Mouse (Mus musculus): ENCODE results near the gene Elf2. TPM values are rescaled to one million over a fixed set of nuclear protein-coding genes. Genes with fewer than 3 reads are reported as not detected.
"Not testable (repeated sequence)": the region's sequence is repeated elsewhere in the genome, so short reads cannot be mapped to it uniquely, and the experiment has no call there.

The Elf2 gene
- total RNA-seq, 2 experiments from 2014 or later: 25.5 to 26.1 TPM

DNA sequence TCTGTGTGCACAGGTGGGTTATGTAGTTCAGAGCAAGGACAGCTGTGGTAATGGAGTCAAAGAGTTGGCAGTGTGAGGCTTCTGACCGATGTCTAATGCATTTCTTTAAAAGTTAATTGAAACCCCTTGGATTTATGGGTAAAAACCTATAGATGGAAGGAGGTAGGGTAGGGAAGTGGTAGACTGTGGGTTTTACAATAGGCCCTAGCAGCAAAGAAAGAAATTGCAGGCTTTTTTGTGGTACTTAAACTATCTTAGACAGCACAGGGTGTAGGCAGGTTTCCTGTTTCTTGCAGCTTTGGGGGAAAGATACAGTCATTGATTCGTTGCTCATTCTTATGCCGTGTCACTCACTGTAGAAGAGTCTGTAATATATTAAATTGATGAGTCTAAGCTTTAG lies 113.9 kb downstream of the Elf2 start:
- intact Hi-C loops (cut with DNase I): no loop called here
- no peak for DNase-seq (ENCODE audit: low spot score in 2 of 2)

DNA sequence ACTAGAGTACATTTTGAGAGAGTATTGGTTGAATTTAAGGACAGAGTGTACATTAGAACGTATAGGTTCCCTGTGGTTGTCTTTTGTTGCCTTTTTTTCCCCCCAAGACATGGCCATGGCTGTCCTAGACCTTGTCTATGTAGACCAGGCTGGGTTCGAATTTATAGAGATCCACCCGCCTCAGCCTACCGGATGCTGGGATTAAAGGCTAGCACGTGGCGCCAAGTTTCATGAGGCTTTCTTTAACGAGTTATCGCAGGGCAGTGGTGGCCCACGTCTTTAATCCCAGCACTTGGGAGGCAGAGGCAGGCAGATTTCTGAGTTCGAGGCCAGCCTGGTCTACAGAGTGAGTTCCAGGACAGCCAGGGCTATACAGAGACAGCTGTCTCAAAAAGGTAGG lies 114.5 kb downstream of the Elf2 start:
- DNase-seq (ENCODE audit: low spot score in 2 of 2): no peak
- intact Hi-C loops (cut with DNase I): no loop called here

- intact Hi-C loops (cut with DNase I): no loop called here
- DNase-seq (ENCODE audit: low spot score in 2 of 2): no peak
Measured at GRCm38 (mm10) chr3:51225226-51225750, 115.2 kb downstream of the Elf2 start.

- intact Hi-C loops (cut with DNase I): no loop called here
- peak; percentile 88 to 90 for DNase-seq (ENCODE audit: low spot score in 2 of 2)
Measured at GRCm38 (mm10) chr3:51224363-51225225, 115.9 kb downstream of the Elf2 start, which contains the start of gene Noct. TSS of gene Noct (plus strand) at chr3:51224447.

DNA sequence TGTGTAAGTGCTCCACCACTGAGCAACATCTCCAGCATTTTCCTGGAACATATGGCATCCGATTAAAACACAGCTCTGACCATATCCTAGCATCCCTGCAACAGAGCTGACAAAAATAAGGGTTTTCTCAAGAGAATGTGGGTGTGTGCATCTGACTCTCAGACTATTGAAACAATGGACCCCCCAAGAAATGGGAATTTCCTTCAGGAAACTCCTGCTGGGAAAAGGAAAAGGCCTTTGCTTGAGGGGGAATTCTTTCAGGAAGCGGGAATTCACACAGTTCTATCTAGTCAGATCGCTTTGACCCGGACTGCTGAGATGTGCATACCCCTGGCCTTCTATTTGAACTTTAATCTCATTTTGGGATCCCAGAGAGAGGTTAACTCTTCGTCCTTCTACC lies 116.9 kb downstream of the Elf2 start:
- intact Hi-C loops (cut with DNase I): no loop called here
- DNase-seq (ENCODE audit: low spot score in 2 of 2): no peak

DNA sequence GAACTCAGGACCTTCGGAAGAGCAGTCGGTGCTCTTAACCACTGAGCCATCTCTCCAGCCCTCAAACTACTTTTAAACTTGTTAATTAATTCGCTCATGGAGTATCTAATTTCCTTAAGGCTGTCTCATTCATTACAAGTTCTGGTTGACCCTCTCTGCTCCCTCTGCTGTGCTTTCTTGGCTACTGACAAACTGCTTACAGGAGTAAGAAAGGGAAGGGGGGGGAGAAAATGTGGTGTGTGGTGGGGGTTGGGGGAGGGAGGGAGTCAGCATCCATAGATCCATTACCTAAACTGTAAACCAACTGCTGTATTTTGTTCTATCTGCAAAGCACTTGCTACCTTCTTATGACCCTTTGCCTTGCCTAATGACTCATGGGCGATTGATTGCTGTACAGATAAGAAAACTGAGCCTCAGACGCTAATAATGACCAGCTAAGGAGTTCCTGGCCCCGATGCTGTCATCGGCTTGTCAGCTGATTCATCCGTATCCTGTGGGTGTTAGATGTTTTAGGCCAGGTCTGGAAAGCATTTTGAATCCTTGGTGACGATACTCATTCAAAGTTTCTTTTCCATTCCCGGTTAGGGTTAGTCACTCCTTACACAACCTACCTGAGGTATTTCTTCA lies 117.5 kb downstream of the Elf2 start:
- no peak for DNase-seq (ENCODE audit: low spot score in 2 of 2)
- intact Hi-C loops (cut with DNase I): no loop called here

GRCm38 (mm10) chr3:51222302-51222701 lies 118.2 kb downstream of the Elf2 start:
- intact Hi-C loops (cut with DNase I): no loop called here
- no peak for DNase-seq (ENCODE audit: low spot score in 2 of 2)

DNA sequence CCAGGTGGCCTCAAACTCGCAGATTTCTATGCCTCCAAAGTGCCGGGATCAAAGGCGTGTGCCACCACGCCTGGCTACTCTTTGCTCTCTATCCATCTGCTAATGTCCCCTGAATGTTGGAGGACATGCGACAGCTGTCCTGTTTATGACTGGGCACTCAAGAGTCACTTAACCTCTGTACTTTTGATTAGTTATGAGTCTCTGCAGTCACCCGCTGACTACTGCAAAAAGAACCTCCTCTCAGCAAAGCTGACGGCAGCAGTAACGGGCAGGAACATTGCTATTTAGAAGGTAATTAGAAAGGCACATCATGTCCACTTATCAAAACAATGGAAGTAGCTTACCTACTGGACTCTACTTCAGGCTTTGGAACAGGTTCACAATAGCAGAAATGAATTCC lies 118.6 kb downstream of the Elf2 start:
- no peak for DNase-seq (ENCODE audit: low spot score in 2 of 2)
- intact Hi-C loops (cut with DNase I): no loop called here

DNA sequence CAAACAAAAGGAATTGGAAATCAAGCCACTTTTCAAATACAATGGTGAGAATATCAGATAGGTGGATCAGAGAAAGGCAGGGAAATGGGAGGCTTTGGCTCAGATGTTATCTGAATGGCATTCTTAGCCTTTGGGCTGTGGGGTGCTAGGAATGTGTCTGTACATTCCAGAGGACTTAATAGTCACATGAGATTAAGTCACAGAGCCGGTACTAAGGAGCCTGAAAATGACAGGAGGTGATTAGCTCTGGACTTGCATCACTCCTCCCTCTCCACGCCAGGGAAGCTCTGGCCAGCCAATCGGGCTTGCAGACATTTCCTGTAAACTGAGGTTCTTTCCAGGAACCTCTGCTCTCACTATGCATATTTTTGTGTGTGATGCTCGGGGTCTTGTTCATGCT lies 119.6 kb downstream of the Elf2 start:
- DNase-seq (ENCODE audit: low spot score in 2 of 2): no peak
- intact Hi-C loops (cut with DNase I): no loop called here

GRCm38 (mm10) chr3:51219213-51219612 lies 121.2 kb downstream of the Elf2 start:
- intact Hi-C loops (cut with DNase I): no loop called here
- no peak for DNase-seq (ENCODE audit: low spot score in 2 of 2)

GRCm38 (mm10) chr3:51218385-51218784 lies 122.1 kb downstream of the Elf2 start:
- DNase-seq (ENCODE audit: low spot score in 2 of 2); intact Hi-C loops (cut with DNase I): not testable (repeated sequence)

DNA sequence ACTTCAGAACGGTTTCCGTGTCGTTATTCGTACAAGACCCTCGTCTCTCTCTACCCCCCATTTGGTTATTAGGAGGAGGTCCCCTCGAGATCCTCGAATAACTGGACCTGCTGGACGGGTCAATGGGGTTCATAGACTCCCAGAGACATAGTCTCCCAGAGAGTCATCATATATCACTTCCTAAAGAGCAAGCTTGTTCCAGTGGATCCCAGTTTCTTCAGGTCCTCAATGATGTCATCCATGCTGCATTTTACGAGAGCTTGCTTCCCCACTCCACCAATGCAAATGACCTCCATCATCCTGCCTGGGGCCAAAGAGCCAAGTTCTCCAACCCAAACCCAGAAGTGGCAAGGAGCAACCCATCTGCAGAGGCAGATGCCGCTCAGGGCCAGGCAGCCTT lies 124.1 kb downstream of the Elf2 start:
- DNase-seq (ENCODE audit: low spot score in 2 of 2); intact Hi-C loops (cut with DNase I): not testable (repeated sequence)

DNA sequence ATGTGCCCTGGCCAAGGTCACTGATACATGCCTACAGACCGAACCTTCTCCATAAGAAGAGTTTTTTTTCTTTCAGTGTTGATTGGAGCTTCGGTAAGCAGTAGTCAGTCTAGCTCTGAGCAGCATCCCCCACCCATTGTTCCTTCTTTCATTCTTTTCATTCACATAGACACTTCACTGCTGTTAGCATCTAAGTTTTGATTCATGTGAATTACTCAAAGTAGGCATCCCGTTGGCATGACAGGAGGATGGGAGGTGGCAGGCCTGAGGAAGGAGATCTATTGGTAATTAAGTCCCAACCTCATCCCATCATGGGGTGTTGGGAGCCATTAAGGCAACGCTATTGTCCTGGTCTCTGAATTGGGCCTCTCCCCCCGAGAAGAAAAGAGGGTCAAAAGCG lies 124.8 kb downstream of the Elf2 start:
- no peak for DNase-seq (ENCODE audit: low spot score in 2 of 2)
- intact Hi-C loops (cut with DNase I): no loop called here

- intact Hi-C loops (cut with DNase I): no loop called here
- no peak for DNase-seq (ENCODE audit: low spot score in 2 of 2)
Measured at GRCm38 (mm10) chr3:51213111-51213510, 127.4 kb downstream of the Elf2 start.

DNA sequence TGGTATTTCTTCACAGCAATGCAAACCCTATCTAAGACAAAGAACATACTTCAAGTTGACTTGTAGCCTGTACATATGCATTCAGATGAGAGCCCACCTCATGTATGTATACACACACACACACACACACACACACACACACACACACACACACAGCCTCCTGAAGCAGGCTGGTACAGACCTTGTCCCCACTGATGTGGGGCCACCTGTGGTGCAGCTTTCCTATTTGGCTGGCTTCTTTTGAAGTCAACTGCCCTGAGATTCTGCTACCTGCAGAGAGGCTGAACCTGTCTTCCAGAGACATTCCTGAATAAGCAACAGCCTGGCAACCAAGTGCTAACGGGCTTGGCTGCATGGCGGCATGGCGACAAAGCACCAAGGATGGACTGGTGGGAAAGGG lies 130.0 kb downstream of the Elf2 start:
- no peak for DNase-seq (ENCODE audit: low spot score in 2 of 2)
- intact Hi-C loops (cut with DNase I): no loop called here

- DNase-seq (ENCODE audit: low spot score in 2 of 2): no peak
- intact Hi-C loops (cut with DNase I): no loop called here
Measured at GRCm38 (mm10) chr3:51209503-51210314, 130.8 kb downstream of the Elf2 start.

DNA sequence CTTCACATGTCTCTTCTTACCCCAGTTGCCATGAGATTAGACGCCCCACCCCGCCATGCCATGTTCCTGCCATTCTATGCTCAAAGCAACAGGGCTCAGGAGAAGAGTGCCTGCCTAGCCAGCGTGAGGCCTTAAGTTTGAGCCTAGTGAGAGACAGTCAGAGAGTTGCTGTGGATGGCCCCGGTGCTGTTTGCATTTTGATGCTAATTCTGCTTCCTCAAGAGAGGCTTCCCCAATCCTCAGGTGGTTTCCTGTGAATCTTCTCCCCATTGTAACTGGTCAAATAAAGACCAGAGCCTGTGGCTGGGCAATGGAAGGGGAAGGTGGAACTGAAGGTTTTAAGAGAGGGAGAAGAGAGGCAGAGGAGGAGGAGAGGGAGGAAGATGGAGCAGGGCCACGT lies 131.8 kb downstream of the Elf2 start:
- intact Hi-C loops (cut with DNase I): no loop called here
- DNase-seq (ENCODE audit: low spot score in 2 of 2): no peak

DNA sequence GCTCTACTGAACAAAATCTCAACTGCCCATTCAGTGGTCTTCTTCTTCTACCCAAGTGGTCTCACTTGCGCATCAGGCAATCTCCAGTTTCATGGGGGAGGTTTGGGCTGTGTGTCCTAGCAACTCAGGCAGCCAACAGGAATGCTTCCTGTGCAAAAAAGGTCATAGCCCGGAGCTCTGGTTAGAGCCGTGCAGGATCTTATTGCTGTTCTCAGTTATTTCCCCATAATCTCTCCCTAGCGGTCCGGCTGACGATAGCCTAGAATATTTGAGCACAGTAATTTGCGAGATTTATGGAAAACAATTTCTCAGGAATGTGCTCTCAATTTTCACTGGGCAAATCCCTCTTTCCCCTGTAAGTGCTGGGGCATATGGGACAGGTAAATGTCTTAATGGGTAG lies 133.9 kb downstream of the Elf2 start:
- intact Hi-C loops (cut with DNase I): no loop called here
- DNase-seq (ENCODE audit: low spot score in 2 of 2): no peak

- DNase-seq (ENCODE audit: low spot score in 2 of 2): no peak
- intact Hi-C loops (cut with DNase I): no loop called here
Measured at GRCm38 (mm10) chr3:51204897-51205296, 135.6 kb downstream of the Elf2 start.

- intact Hi-C loops (cut with DNase I): no loop called here
- no peak for DNase-seq (ENCODE audit: low spot score in 2 of 2)
Measured at GRCm38 (mm10) chr3:51204441-51204840, 136.0 kb downstream of the Elf2 start.
